Mouse (Mus musculus) ovary, adult 2 months (tissue): ENCODE data around the gene Ankrd11. TPM values are rescaled to one million over a fixed set of nuclear protein-coding genes. Genes with fewer than 3 reads are reported as not detected.

ENCODE experiments used
- polyA plus RNA-seq: library from polyadenylated mRNA; depleted of rRNA; stranded (reverse); fragments of >200 nt; gene quantifications from 2 replicates; pipeline ENCODE4 v1.2.3, GENCODE M21; 2012; rRNA removed

Gene Ankrd11
- polyA plus RNA-seq = 76.3 and 146 TPM in 2 replicates

GRCm38 (mm10) chr8:123042158-123042973, at the start of gene Ankrd11:
TSS of gene Ankrd11 (minus strand) at chr8:123042277.

GRCm38 (mm10) chr8:123062721-123063120, 20.6 kb upstream of the Ankrd11 start, which contains the start of gene Spg7:
TSS of gene Spg7 (plus strand) at chr8:123062942.

GRCm38 (mm10) chr8:122847829-122848561, 194.1 kb downstream of the Ankrd11 start, which contains the start of gene Cdh15:
TSS of gene Cdh15 (plus strand) at chr8:122847966.

Other genes starting within 250 kb of the Ankrd11 start
- gene Cdh15, start 194.3 kb downstream of the Ankrd11 start, polyA plus RNA-seq = 1.2 and 2.5 TPM in 2 replicates
- gene Spg7, start 20.7 kb upstream of the Ankrd11 start, polyA plus RNA-seq = 115 and 159 TPM in 2 replicates
- 5,283 and 5,699 TPM in 2 replicates for gene Rpl13, start 60.1 kb upstream of the Ankrd11 start, polyA plus RNA-seq
- 5.6 and 6.5 TPM in 2 replicates for gene Cpne7, start 75.1 kb upstream of the Ankrd11 start, polyA plus RNA-seq
- gene Sult5a1, start 116.0 kb upstream of the Ankrd11 start, polyA plus RNA-seq = 22.6 and 24.4 TPM in 2 replicates
- 24.5 and 33.1 TPM in 2 replicates for gene Dpep1, start 144.0 kb upstream of the Ankrd11 start, polyA plus RNA-seq
- 113 and 115 TPM in 2 replicates for gene Chmp1a, start 170.5 kb upstream of the Ankrd11 start, polyA plus RNA-seq
- gene Spata33, start 170.6 kb upstream of the Ankrd11 start, polyA plus RNA-seq = 3.8 and 4.5 TPM in 2 replicates
- 75.4 and 105 TPM in 2 replicates for gene Cdk10, start 182.6 kb upstream of the Ankrd11 start, polyA plus RNA-seq
- 21.3 and 22.9 TPM in 2 replicates for gene Spata2l, start 194.0 kb upstream of the Ankrd11 start, polyA plus RNA-seq
- 48.7 and 49.0 TPM in 2 replicates for gene Zfp276, start 211.9 kb upstream of the Ankrd11 start, polyA plus RNA-seq
- gene Vps9d1, start 212.1 kb upstream of the Ankrd11 start, polyA plus RNA-seq = 162 and 169 TPM in 2 replicates